Mouse (Mus musculus) neural tube, embryonic 10.5 days (tissue): ENCODE data around the gene N4bp1.
A peak's percentile ranks its signal among the peaks of the same experiment; 100 is the strongest.

Source experiments
- DNase-seq: peaks from one replicate; pipeline ENCODE4 v3.0.0-alpha.2; 2017; ENCODE audit warnings: low spot score; ENCODE audit errors: extremely low spot score

The N4bp1 gene

GRCm38 (mm10) chr8:86897726-86898419, 12.8 kb upstream of the N4bp1 start:
- no peak for DNase-seq

GRCm38 (mm10) chr8:86895390-86895789, 10.3 kb upstream of the N4bp1 start:
- no peak for DNase-seq

GRCm38 (mm10) chr8:86894194-86894761, 9.2 kb upstream of the N4bp1 start:
- DNase-seq = no peak

- DNase-seq = no peak
Measured at GRCm38 (mm10) chr8:86893554-86893953, 8.5 kb upstream of the N4bp1 start.

DNA sequence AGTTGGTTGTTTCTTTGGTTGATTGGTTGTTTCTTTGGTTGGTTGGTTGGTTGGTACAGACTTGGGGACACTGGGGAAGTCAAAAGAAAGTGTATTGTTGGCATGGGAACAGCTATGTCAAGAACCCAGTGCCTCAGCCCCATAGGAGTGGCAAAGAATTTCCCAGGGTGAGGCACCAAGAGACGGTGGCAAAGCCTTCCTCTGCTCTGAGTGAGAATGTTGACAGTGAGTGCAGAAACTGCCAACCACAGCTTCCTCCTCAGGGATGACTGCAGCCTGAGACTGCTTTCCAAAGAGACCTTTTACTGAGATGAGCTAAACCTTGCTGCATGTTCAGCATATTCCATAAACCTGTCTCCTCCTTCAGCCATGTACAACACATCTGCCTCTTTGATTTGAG, 6.5 kb upstream of the N4bp1 start:
- DNase-seq = no peak

- DNase-seq = no peak
Measured at GRCm38 (mm10) chr8:86888058-86888939, 3.2 kb upstream of the N4bp1 start.

DNA sequence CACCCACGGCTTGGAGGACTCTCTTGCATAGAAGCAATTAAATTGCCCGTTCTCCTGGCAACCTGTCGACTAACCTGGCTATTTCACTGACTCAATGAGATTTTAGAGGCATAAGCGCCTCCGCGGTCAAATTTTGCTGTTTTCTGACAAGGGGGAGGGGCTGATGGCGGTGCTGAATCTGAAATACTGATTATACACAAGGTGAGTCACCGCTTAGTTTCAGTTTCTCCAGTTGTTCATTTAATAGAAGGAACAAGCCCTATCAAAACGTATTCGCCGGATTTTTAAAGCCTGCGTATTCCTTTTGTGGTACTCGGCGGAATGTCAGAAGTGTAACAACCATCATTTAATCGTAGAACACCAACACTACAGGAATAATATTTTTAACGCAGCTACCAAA, 991 bp downstream of the N4bp1 start:
- DNase-seq = peak; percentile 17

GRCm38 (mm10) chr8:86882568-86883478, 2.2 kb downstream of the N4bp1 start:
- DNase-seq = no peak

DNA sequence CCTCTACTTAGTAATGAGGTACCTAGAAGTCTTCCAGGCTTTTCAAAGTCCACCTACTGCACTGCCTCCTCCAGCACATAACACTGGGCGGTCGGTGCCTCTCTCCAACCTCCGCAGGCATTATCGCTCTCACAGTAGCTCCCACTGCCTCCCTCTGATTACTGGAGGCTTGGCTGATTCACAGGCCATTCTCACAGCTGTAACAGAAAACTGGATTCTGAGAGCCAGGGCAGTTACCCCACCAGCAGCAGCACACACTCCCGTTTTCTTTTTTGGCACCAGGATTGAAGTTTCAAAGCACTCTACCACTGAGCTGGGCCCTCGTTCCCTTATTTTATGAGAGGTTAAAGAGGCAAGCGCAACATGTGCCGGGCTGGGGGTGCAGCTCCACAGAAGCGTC, 3.1 kb downstream of the N4bp1 start:
- no peak for DNase-seq

GRCm38 (mm10) chr8:86881068-86881609, 3.9 kb downstream of the N4bp1 start:
- DNase-seq = no peak

DNA sequence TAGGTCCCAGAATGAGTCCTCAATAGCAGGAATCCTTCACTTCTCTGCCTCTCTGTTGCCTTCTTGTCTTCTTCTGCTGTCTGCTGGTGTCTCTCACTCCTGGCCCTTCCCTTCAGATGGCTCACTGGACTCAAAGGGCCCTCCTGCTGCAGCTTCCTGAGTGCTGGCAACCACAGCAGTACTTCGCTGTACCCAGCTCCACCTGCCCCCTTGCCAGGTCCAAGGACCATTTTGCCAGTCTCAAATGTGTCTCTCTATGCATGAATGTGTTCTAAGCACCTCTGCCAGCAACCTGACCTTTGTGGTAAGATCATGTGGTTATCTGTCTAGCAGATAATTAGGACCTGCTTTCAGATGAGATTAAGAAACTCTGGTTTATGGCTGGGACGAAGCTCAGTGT, 8.2 kb downstream of the N4bp1 start:
- no peak for DNase-seq

DNA sequence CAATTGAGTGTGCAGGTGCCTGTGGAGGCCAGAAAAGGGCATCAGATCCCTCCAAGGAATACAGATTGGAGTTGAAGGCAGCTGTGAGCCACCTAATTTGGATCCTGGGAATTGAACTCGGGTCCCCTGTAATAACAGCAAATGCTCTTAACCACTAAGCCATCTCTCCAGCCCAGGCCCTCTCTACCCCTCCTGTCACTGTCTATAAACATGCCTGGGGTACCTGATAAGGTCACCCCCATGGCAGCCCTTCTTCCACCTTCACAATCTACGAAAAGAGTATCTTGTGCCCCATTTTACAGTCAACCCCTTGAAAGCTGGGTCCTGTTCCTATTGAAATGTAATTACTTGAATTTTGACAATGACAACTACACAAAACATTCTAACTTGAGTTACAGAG, 11.0 kb downstream of the N4bp1 start:
- DNase-seq = no peak

DNA sequence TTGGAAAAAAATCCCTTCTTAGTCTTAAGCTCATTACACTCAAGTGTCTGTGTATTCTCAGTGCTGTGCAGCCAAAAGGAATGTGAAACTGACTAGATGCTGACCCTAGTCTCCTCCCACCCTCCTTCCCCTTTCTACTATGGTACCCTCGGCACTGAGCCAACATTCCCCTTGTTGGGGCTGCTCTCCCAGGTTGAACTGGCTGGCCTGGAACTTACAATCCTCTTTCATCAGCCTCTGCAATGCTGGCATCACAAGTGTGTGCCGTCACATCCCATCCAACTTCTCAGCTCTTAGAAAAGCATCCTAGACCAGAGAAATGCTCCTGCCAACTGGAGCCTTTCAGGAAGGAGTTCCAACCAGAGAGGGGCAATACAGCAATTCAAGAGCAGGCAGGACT, 11.9 kb downstream of the N4bp1 start:
- DNase-seq = no peak

GRCm38 (mm10) chr8:86872097-86872815, 12.8 kb downstream of the N4bp1 start:
- no peak for DNase-seq

DNA sequence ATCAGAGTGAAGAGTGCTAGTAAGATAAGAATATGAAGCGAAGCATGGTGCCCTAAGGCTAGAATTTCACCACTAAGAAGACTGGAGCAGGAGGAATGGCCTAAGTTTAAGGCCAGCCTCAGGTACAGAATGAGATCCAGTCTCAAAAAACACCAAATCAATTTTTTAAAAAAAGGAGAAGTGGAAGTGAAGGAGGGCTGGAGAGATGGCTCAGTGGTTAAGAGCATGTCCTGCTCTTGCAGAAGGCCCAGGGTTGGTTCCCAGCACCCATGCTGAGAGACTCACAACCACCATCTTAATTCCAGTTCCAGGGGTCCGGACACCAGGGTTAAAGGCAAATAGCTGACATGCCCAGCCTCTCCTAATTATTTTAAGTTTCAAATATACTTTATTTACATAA, 13.6 kb downstream of the N4bp1 start:
- DNase-seq = no peak

GRCm38 (mm10) chr8:86870771-86871170, 14.3 kb downstream of the N4bp1 start:
- no peak for DNase-seq

DNA sequence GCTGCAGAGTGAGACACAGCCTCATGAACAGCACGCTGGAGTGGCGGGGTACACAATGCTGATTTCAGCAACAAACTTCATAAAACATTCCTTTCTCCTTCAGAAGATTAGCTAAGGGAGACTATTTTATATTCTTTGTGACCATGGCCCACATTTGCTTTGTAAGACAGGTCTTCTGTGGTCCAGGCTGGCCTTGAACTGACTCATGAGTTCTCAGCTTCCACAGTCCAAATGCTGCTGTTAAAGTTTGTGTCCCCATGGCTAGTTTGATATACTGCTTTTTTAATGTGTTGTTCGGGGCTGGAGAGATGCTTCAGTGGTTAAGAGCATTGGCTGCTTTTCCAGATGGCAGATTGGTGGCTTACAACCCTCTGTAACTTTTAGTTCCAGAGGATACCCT, 17.0 kb downstream of the N4bp1 start:
- DNase-seq = no peak

DNA sequence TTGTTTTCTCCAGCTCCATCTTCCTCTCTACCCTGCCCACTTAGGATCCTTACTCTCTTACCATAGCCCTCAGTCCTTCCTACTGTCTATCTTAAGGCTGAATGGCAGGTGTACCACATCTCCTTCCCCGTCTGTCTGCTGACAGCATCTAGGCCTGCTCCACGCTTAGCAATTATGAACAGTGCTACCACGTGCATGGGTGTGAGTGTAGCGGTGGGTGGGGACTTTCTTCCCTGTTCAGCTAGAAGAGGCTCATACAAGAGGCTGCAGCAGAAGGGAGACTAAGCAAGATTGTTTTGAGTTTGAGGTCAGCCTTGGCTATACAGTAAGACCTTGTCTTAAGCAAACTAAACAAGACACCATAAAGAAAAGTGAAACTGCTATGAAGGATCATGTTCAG, 20.3 kb downstream of the N4bp1 start:
- no peak for DNase-seq

- DNase-seq = no peak
Measured at GRCm38 (mm10) chr8:86862837-86863236, 22.2 kb downstream of the N4bp1 start.

DNA sequence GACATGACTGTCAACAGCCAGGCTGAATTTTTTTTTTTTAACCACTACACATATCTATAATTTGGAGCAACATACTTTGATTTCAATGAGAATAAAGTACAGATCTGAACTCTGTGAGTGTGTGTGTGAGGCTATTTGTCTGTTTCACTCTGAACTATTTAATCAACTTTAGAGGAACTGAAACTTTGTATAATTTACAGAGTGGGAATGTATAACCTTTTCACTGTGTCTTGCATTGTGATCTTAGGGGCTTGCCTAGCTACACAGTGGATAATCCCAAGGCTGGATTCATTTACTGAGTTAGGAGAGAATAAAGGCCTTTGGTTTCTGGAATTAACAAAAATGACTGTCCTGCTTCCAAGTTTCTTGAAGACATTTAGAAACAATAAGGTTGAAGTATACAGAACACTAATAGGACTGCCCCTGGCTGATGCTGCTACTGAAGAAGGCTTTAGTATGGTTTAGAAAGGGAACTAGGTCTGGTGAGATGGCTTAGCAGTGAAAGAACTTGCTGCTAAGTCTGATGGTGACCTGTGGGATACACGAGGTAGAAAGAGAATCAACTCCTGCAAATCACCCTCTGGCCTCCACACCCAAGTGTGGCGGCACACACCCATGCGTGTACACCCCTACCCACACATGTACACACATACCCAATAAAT, 22.8 kb downstream of the N4bp1 start:
- no peak for DNase-seq
